In the genomic region with DNA sequence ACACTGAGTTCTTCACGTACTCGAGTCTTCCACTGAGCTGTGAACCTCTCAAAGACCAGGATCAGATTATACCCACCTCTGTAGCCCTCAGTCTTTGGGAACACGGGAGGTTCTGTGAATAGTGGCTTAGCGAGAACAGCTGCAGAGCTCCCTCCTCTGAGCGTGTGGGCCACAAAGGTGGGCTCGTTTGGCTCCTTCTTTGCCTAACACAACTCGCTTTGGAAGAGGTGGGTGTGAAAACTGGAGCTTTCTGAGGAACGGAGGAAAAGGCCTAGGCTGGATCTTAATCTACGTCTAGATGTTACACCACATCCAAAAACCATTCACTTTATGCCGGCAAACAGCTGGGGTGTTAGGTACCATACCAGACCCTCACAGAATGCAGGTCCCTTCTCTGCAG, we compare ENCODE assay signal across 30 mouse cellular contexts. TPM values are rescaled to one million over a fixed set of nuclear protein-coding genes. Genes with fewer than 3 reads are reported as not detected.
DNase-seq lines count a peak whose midpoint lies in the region; ATAC-seq and TF ChIP-seq lines count a peak whose summit lies in the region.
"Had no signal": no experiment of that assay in that cellular context is flagged by ENCODE, and none has a peak within 500 bp of the region (broad histone marks: within the 10 kb centered on the region; RNA-seq: fewer than 3 reads in every experiment).

No protein-coding gene starts in this region.

- no peaks in the 10 kb centered on the region for H3K9me3 ChIP-seq in heart, embryonic 12.5 days (replicated peaks)
- H3K9me3 ChIP-seq: embryonic facial prominence, embryonic 12.5 days; hindbrain, embryonic 13.5 days; neural tube, embryonic 15.5 days had no signal

- intact Hi-C loops in heart, postnatal 10 days (cut with DNase I), result no loop called here
- intact Hi-C loops in left cerebral cortex, adult 2 months (cut with DNase I), result loop anchor here (5.0 kb wide), 1 partner anchor 378 kb away; no protein-coding TSS in a partner anchor
- intact Hi-C loops in left cerebral cortex, postnatal 14 days (cut with DNase I), result no loop called here

- no peaks in the 10 kb centered on the region for H3K27me3 ChIP-seq in heart, embryonic 12.5 days (replicated peaks)
- H3K27me3 ChIP-seq: embryonic facial prominence, embryonic 12.5 days; hindbrain, embryonic 13.5 days; neural tube, embryonic 15.5 days had no signal

- H3K4me2 ChIP-seq in heart, embryonic 12.5 days, result peak overlapping the region; percentile 83
- H3K4me2 ChIP-seq: embryonic facial prominence, embryonic 12.5 days; hindbrain, embryonic 13.5 days; midbrain, embryonic 11.5 days; neural tube, embryonic 15.5 days had no signal

- H3K36me3 ChIP-seq in heart, embryonic 12.5 days, result peaks cover 25% of the 10 kb centered on the region
- H3K36me3 ChIP-seq: embryonic facial prominence, embryonic 12.5 days; hindbrain, embryonic 13.5 days; neural tube, embryonic 15.5 days had no signal

- ATAC-seq in frontal cortex, adult (ENCODE audit: low TSS enrichment), result peak; percentile 51
- no peak for ATAC-seq in heart, embryonic 12.5 days (ENCODE audit: insufficient number of reproducible peaks, low FRiP score)
- ATAC-seq: forebrain, postnatal 0 days; lung, postnatal 0 days had no signal

- H3K4me1 ChIP-seq in heart, embryonic 12.5 days (replicated peaks), result peaks cover 46% of the 10 kb centered on the region
- H3K4me1 ChIP-seq: neural tube, embryonic 15.5 days had no signal

- no peak for DNase-seq in frontal cortex, postnatal 10 days (ENCODE audit: low spot score in 2 of 2)
- no peak for DNase-seq in heart, postnatal 10 days
- peak in 1 of 2 experiments; percentile 37 for DNase-seq in left cerebral cortex, adult 2 months (ENCODE audit: extremely low spot score in 1 of 2, low spot score in 2 of 2)
- no peak for DNase-seq in left cerebral cortex, postnatal 14 days (ENCODE audit: low spot score in 2 of 2)
- peak; percentile 20 for DNase-seq in right cerebral cortex, postnatal 25 days
- DNase-seq in right cerebral cortex, postnatal 4 days, result no peak
- DNase-seq: adrenal gland, postnatal 10 days; cerebellum, adult 2 months; cerebellum, postnatal 25 days; forebrain, postnatal 0 days; kidney, adult 2 months; spleen, adult 18-20 months had no signal

- H3K4me3 ChIP-seq in heart, embryonic 12.5 days, result peak overlapping the region; percentile 66
- H3K4me3 ChIP-seq in left cerebral cortex, adult 2 months, result no peak overlapping the region
- H3K4me3 ChIP-seq: embryonic facial prominence, embryonic 12.5 days; hindbrain, embryonic 13.5 days; neural tube, embryonic 15.5 days had no signal

- WGBS in heart, embryonic 12.5 days, result 46% methylated on average over 10 of the region's 10 CpGs

- peak overlapping the region; percentile 100 for H3K27ac ChIP-seq in heart, embryonic 12.5 days (ENCODE audit: poor library complexity, severe bottlenecking)
- peak overlapping the region; percentile 44 for H3K27ac ChIP-seq in left cerebral cortex, adult 2 months
- H3K27ac ChIP-seq: embryonic facial prominence, embryonic 12.5 days; hindbrain, embryonic 13.5 days; kidney, postnatal 0 days; macrophage; neural tube, embryonic 15.5 days had no signal

- no peak for TF ChIP-seq CTCF in left cerebral cortex, adult 2 months (IDR thresholded peaks at IDR 0.05)

- peak overlapping the region; percentile 94 for H3K9ac ChIP-seq in heart, embryonic 12.5 days
- H3K9ac ChIP-seq: embryonic facial prominence, embryonic 12.5 days; forebrain, postnatal 0 days; hindbrain, embryonic 13.5 days; neural tube, embryonic 15.5 days had no signal

RNA-seq across cellular contexts. Expression of a gene that starts 3.4 kb away (rescaled TPM):
- 308 and 330 TPM in 2 replicates for polyA plus RNA-seq in heart, embryonic 12.5 days (2016; fragmentation: Nextera tagmentation; extraction: Ambion mirVana)
- 100 to 1,000 TPM; 675 to 721 TPM for total RNA-seq in heart, postnatal 10 days (2021)
- total RNA-seq in left cerebral cortex, adult 2 months (2021), result 1 to 10 TPM in 1 of 2 experiments, under 1 TPM in 1; 0.51 to 1.5 TPM
- total RNA-seq in left cerebral cortex, postnatal 14 days (2021), result under 1 TPM; 0.64 to 0.89 TPM
- polyA plus RNA-seq: macrophage had no signal

RNA-seq across cellular contexts. Expression of a gene that starts 18.6 kb away (rescaled TPM):
- polyA plus RNA-seq in heart, embryonic 12.5 days (2016; fragmentation: Nextera tagmentation; extraction: Ambion mirVana), result 2.5 and 3.8 TPM in 2 replicates
- not detected for total RNA-seq in heart, postnatal 10 days (2021)
- not detected for total RNA-seq in left cerebral cortex, adult 2 months (2021)
- not detected for total RNA-seq in left cerebral cortex, postnatal 14 days (2021)
- total RNA-seq: adrenal gland, postnatal 10 days; forebrain, postnatal 0 days; gastrocnemius, adult 18-20 months; layer of hippocampus, postnatal 10 days; left cerebral cortex, postnatal 10 days; midbrain, postnatal 0 days had no signal
- polyA plus RNA-seq: cerebellum, adult 2 months; embryonic facial prominence, embryonic 12.5 days; forebrain, embryonic 11.5 days; forebrain, postnatal 0 days; gonadal fat pad, adult 2 months; hindbrain, embryonic 13.5 days; kidney, adult 2 months; kidney, postnatal 0 days; limb, embryonic 14.5 days; liver, embryonic 16.5 days; lung, postnatal 0 days; macrophage; midbrain, embryonic 11.5 days; midbrain, postnatal 0 days; neural tube, embryonic 15.5 days; urinary bladder, adult 2 months had no signal

RNA-seq across cellular contexts. Expression of a gene that starts 18.6 kb away (rescaled TPM):
- 301 and 307 TPM in 2 replicates for polyA plus RNA-seq in heart, embryonic 12.5 days (2016; fragmentation: Nextera tagmentation; extraction: Ambion mirVana)
- 100 to 1,000 TPM; 250 to 263 TPM for total RNA-seq in heart, postnatal 10 days (2021)
- 100 to 1,000 TPM; 131 to 133 TPM for total RNA-seq in left cerebral cortex, adult 2 months (2021)
- total RNA-seq in left cerebral cortex, postnatal 14 days (2021), result 10 to 100 TPM; 88.0 to 89.4 TPM

RNA-seq across cellular contexts. Expression of a gene that starts 23.4 kb away (rescaled TPM):
- 0.09 TPM in 1 of 2 replicates, not detected in the other for polyA plus RNA-seq in heart, embryonic 12.5 days (2016; fragmentation: Nextera tagmentation; extraction: Ambion mirVana)
- total RNA-seq in heart, postnatal 10 days (2021), result not detected
- total RNA-seq in left cerebral cortex, adult 2 months (2021), result 1 to 10 TPM; 1.2 to 1.6 TPM
- total RNA-seq in left cerebral cortex, postnatal 14 days (2021), result 1 to 10 TPM; 1.1 to 1.2 TPM
- total RNA-seq: gastrocnemius, adult 18-20 months had no signal
- polyA plus RNA-seq: macrophage had no signal

Comparison
In these comparisons a context has a peak if more than half of its experiments do, and no peak if none do; other contexts are left out.
1. RNA of a gene that starts 3.4 kb away (total RNA-seq): 675 to 721 TPM in heart, postnatal 10 days; 0.51 to 1.5 TPM in left cerebral cortex, adult 2 months and 0.64 to 0.89 TPM in left cerebral cortex, postnatal 14 days; every median in the first group is over 100 times any median in the second.